Mouse (Mus musculus): ENCODE data around the gene Sltm. TPM values are rescaled to one million over a fixed set of nuclear protein-coding genes. Genes with fewer than 3 reads are reported as not detected.

The Sltm gene
- polyA plus RNA-seq, 1 experiment: 92.0 TPM

- TF ChIP-seq CTCF (IDR thresholded peaks at IDR 0.05; ENCODE audit: low read depth, low read length) (no peak), POLR2A (IDR thresholded peaks at IDR 0.05; ENCODE audit: insufficient read depth, low read length) (no peak), EP300 (IDR thresholded peaks at IDR 0.05; ENCODE audit: insufficient read depth, low read depth, low read length) (no peak)
- H3K36me3 ChIP-seq (ENCODE audit: control insufficient read depth, insufficient read depth, low read length, poor library complexity, severe bottlenecking): peaks cover 82% of the 10 kb centered on the region
- no peak overlapping the region for H3K27ac ChIP-seq (ENCODE audit: insufficient read depth, low read length)
These were observed 42.1 kb downstream of the Sltm start for GRCm38 (mm10) chr9:70584641-70585040.

DNA sequence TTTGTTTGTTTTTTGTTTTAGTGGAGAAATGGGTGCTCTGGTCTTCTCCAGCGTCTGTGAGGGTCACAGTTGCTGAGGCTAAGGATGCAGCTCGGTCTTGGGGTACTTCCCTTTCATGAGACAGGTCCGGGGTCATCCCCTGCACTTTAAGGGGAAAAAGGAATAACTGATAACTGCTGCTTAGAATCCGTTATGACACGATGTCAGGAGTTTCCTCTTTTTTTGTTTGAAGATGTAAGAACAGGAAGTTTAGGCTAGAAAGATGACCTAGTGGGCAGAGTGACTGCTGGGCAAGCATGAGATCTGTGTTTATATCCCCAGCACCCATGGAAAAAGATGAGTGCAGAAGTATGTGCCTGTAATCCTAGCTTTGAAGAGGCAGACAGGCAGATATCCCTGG lies 42.6 kb downstream of the Sltm start:
- Histone ChIP-seq H3K27me3 (ENCODE audit: control insufficient read depth, insufficient read depth, low read length, poor library complexity, severe bottlenecking) (no peaks in the 10 kb centered on the region), H3K9me3 (replicated peaks; ENCODE audit: control insufficient read depth, insufficient read depth, low read length, poor library complexity, severe bottlenecking) (no peaks in the 10 kb centered on the region), H3K4me3 (ENCODE audit: low read depth, low read length) (no peak overlapping the region), H3K9ac (ENCODE audit: low read depth, poor library complexity, severe bottlenecking) (no peak overlapping the region), H3K36me3 (ENCODE audit: control insufficient read depth, insufficient read depth, low read length, poor library complexity, severe bottlenecking) (peaks cover 81% of the 10 kb centered on the region), H3K27ac (ENCODE audit: insufficient read depth, low read length) (no peak overlapping the region), H3K4me1 (ENCODE audit: control insufficient read depth, insufficient read depth, low read length) (no peaks in the 10 kb centered on the region)
- TF ChIP-seq CTCF (IDR thresholded peaks at IDR 0.05; ENCODE audit: low read depth, low read length): no peak
- TF ChIP-seq EP300 (IDR thresholded peaks at IDR 0.05; ENCODE audit: insufficient read depth, low read depth, low read length): no peak
- no peak for TF ChIP-seq POLR2A (IDR thresholded peaks at IDR 0.05; ENCODE audit: insufficient read depth, low read length)

More at GRCm38 (mm10) chr9:70584641-70585040, 42.1 kb downstream of the Sltm start:
- Histone ChIP-seq H3K4me3 (ENCODE audit: low read depth, low read length) (no peak overlapping the region), H3K9ac (ENCODE audit: low read depth, poor library complexity, severe bottlenecking) (no peak overlapping the region), H3K9me3 (replicated peaks; ENCODE audit: control insufficient read depth, insufficient read depth, low read length, poor library complexity, severe bottlenecking) (no peaks in the 10 kb centered on the region), H3K27me3 (ENCODE audit: control insufficient read depth, insufficient read depth, low read length, poor library complexity, severe bottlenecking) (no peaks in the 10 kb centered on the region), H3K4me1 (ENCODE audit: control insufficient read depth, insufficient read depth, low read length) (no peaks in the 10 kb centered on the region)

DNA sequence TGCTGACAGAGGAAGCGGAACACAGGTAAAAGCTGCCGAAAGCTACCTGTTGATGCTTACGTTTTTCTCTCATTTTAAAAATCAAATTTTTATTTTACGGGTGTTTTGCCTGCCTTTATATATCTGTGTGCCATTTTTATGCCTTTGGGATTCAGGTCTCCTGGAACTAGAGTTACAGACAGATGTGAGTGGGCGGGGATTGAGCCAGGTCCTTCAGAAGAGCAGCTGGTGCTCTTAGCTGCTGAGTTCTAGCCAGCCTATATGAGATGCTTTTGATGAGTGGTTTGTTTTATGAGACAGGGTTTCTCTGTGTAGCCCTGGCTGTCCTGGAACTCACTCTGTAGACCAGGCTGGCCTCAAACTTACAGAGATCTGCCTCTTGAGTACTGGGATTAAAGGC lies 44.6 kb downstream of the Sltm start:
- TF ChIP-seq POLR2A (IDR thresholded peaks at IDR 0.05; ENCODE audit: insufficient read depth, low read length) (no peak), CTCF (IDR thresholded peaks at IDR 0.05; ENCODE audit: low read depth, low read length) (no peak), EP300 (IDR thresholded peaks at IDR 0.05; ENCODE audit: insufficient read depth, low read depth, low read length) (no peak)
- peaks cover 81% of the 10 kb centered on the region for H3K36me3 ChIP-seq (ENCODE audit: control insufficient read depth, insufficient read depth, low read length, poor library complexity, severe bottlenecking)
- H3K4me3 ChIP-seq (ENCODE audit: low read depth, low read length): no peak overlapping the region
- no peaks in the 10 kb centered on the region for H3K4me1 ChIP-seq (ENCODE audit: control insufficient read depth, insufficient read depth, low read length)
- H3K27ac ChIP-seq (ENCODE audit: insufficient read depth, low read length): no peak overlapping the region
- H3K9me3 ChIP-seq (replicated peaks; ENCODE audit: control insufficient read depth, insufficient read depth, low read length, poor library complexity, severe bottlenecking): no peaks in the 10 kb centered on the region
- H3K9ac ChIP-seq (ENCODE audit: low read depth, poor library complexity, severe bottlenecking): no peak overlapping the region
- no peaks in the 10 kb centered on the region for H3K27me3 ChIP-seq (ENCODE audit: control insufficient read depth, insufficient read depth, low read length, poor library complexity, severe bottlenecking)

- no peak overlapping the region for H3K4me3 ChIP-seq (ENCODE audit: low read depth, low read length)
- no peaks in the 10 kb centered on the region for H3K9me3 ChIP-seq (replicated peaks; ENCODE audit: control insufficient read depth, insufficient read depth, low read length, poor library complexity, severe bottlenecking)
- H3K4me1 ChIP-seq (ENCODE audit: control insufficient read depth, insufficient read depth, low read length): no peaks in the 10 kb centered on the region
- no peaks in the 10 kb centered on the region for H3K27me3 ChIP-seq (ENCODE audit: control insufficient read depth, insufficient read depth, low read length, poor library complexity, severe bottlenecking)
- no peak overlapping the region for H3K9ac ChIP-seq (ENCODE audit: low read depth, poor library complexity, severe bottlenecking)
- peaks cover 69% of the 10 kb centered on the region for H3K36me3 ChIP-seq (ENCODE audit: control insufficient read depth, insufficient read depth, low read length, poor library complexity, severe bottlenecking)
- TF ChIP-seq EP300 (IDR thresholded peaks at IDR 0.05; ENCODE audit: insufficient read depth, low read depth, low read length): no peak
- no peak for TF ChIP-seq POLR2A (IDR thresholded peaks at IDR 0.05; ENCODE audit: insufficient read depth, low read length)
- no peak for TF ChIP-seq CTCF (IDR thresholded peaks at IDR 0.05; ENCODE audit: low read depth, low read length)
- no peak overlapping the region for H3K27ac ChIP-seq (ENCODE audit: insufficient read depth, low read length)
These were observed 48.2 kb downstream of the Sltm start for GRCm38 (mm10) chr9:70590775-70591174.

- Histone ChIP-seq H3K4me3 (ENCODE audit: low read depth, low read length) (no peak overlapping the region), H3K27me3 (ENCODE audit: control insufficient read depth, insufficient read depth, low read length, poor library complexity, severe bottlenecking) (no peaks in the 10 kb centered on the region), H3K9me3 (replicated peaks; ENCODE audit: control insufficient read depth, insufficient read depth, low read length, poor library complexity, severe bottlenecking) (no peaks in the 10 kb centered on the region), H3K9ac (ENCODE audit: low read depth, poor library complexity, severe bottlenecking) (no peak overlapping the region), H3K4me1 (ENCODE audit: control insufficient read depth, insufficient read depth, low read length) (no peaks in the 10 kb centered on the region), H3K27ac (ENCODE audit: insufficient read depth, low read length) (no peak overlapping the region), H3K36me3 (ENCODE audit: control insufficient read depth, insufficient read depth, low read length, poor library complexity, severe bottlenecking) (peaks cover 62% of the 10 kb centered on the region)
- no peak for TF ChIP-seq POLR2A (IDR thresholded peaks at IDR 0.05; ENCODE audit: insufficient read depth, low read length)
These were observed 48.9 kb downstream of the Sltm start for GRCm38 (mm10) chr9:70591486-70591885.

DNA sequence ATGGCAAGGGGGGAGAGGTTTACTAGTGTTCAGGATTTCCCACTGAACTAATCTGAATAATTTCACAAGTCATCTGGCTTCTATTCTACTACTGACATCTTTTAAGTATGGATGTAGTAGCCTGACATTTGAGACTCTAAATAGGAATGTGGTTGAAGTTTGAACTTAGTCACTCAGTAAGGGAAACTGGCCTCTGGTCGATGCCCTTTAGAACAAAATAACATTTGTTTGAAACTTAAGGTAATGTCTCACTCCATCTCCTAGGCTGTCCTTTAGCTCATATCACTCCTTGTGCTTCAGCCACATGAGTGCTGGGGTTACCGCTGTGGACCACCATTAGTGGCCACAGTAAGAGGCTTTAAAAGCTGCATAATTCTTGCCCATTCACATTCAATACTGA lies 55.7 kb downstream of the Sltm start:
- Histone ChIP-seq H3K27me3 (ENCODE audit: control insufficient read depth, insufficient read depth, low read length, poor library complexity, severe bottlenecking) (no peaks in the 10 kb centered on the region), H3K36me3 (ENCODE audit: control insufficient read depth, insufficient read depth, low read length, poor library complexity, severe bottlenecking) (no peaks in the 10 kb centered on the region; the same call in 1 of the 2 replicates), H3K9ac (ENCODE audit: low read depth, poor library complexity, severe bottlenecking) (no peak overlapping the region), H3K27ac (ENCODE audit: insufficient read depth, low read length) (no peak overlapping the region), H3K4me3 (ENCODE audit: low read depth, low read length) (no peak overlapping the region), H3K4me1 (ENCODE audit: control insufficient read depth, insufficient read depth, low read length) (no peaks in the 10 kb centered on the region), H3K9me3 (replicated peaks; ENCODE audit: control insufficient read depth, insufficient read depth, low read length, poor library complexity, severe bottlenecking) (no peaks in the 10 kb centered on the region)
- no peak for TF ChIP-seq CTCF (IDR thresholded peaks at IDR 0.05; ENCODE audit: low read depth, low read length)

Data from ES-Bruce4 (cell line).